Mouse (Mus musculus): ENCODE measurements around the gene Mnx1.

The Mnx1 gene

GRCm38 (mm10) chr5:29478208-29479197 is at the start of gene Mnx1:
TSS of gene Mnx1 (minus strand) at chr5:29478470.
- no peak for DNase-seq (ENCODE audit: low read depth, low spot score)

- DNase-seq (ENCODE audit: low read depth, low spot score), result no peak
These were observed 38.2 kb upstream of the Mnx1 start for GRCm38 (mm10) chr5:29516432-29516831.

GRCm38 (mm10) chr5:29515888-29516287 is 37.6 kb upstream of the Mnx1 start:
- DNase-seq (ENCODE audit: low read depth, low spot score), result no peak

GRCm38 (mm10) chr5:29507013-29507412 is 28.7 kb upstream of the Mnx1 start:
- DNase-seq (ENCODE audit: low read depth, low spot score), result no peak

GRCm38 (mm10) chr5:29487321-29487720 is 9.1 kb upstream of the Mnx1 start:
- DNase-seq (ENCODE audit: low read depth, low spot score), result no peak

GRCm38 (mm10) chr5:29485941-29486320 is 7.7 kb upstream of the Mnx1 start:
- no peak for DNase-seq (ENCODE audit: low read depth, low spot score)

- DNase-seq (ENCODE audit: low read depth, low spot score), result no peak
These were observed 7.0 kb upstream of the Mnx1 start for GRCm38 (mm10) chr5:29484965-29485940.

GRCm38 (mm10) chr5:29483801-29484200 is 5.5 kb upstream of the Mnx1 start:
- no peak for DNase-seq (ENCODE audit: low read depth, low spot score)

- DNase-seq (ENCODE audit: low read depth, low spot score), result no peak
These were observed 926 bp upstream of the Mnx1 start for GRCm38 (mm10) chr5:29479198-29479593.

GRCm38 (mm10) chr5:29477474-29478207 is 629 bp downstream of the Mnx1 start:
- no peak for DNase-seq (ENCODE audit: low read depth, low spot score)

- DNase-seq (ENCODE audit: low read depth, low spot score), result no peak
These were observed 2.2 kb downstream of the Mnx1 start for GRCm38 (mm10) chr5:29476021-29476420.

GRCm38 (mm10) chr5:29475556-29475955 is 2.7 kb downstream of the Mnx1 start:
- DNase-seq (ENCODE audit: low read depth, low spot score), result no peak

GRCm38 (mm10) chr5:29475041-29475440 is 3.2 kb downstream of the Mnx1 start:
- no peak for DNase-seq (ENCODE audit: low read depth, low spot score)

GRCm38 (mm10) chr5:29474246-29474960 is 3.9 kb downstream of the Mnx1 start:
- no peak for DNase-seq (ENCODE audit: low read depth, low spot score)

- DNase-seq (ENCODE audit: low read depth, low spot score), result no peak
These were observed 4.6 kb downstream of the Mnx1 start for GRCm38 (mm10) chr5:29473551-29474245.

- DNase-seq (ENCODE audit: low read depth, low spot score), result no peak
These were observed 6.2 kb downstream of the Mnx1 start for GRCm38 (mm10) chr5:29471855-29472665.

GRCm38 (mm10) chr5:29471396-29471795 is 6.9 kb downstream of the Mnx1 start:
- no peak for DNase-seq (ENCODE audit: low read depth, low spot score)

GRCm38 (mm10) chr5:29470851-29471394 is 7.3 kb downstream of the Mnx1 start:
- DNase-seq (ENCODE audit: low read depth, low spot score), result no peak

- no peak for DNase-seq (ENCODE audit: low read depth, low spot score)
These were observed 8.0 kb downstream of the Mnx1 start for GRCm38 (mm10) chr5:29470271-29470670.
